Mouse (Mus musculus) urinary bladder, postnatal 4 days (tissue): ENCODE data around the gene Baiap3.
"Not testable (repeated sequence)": the region's sequence is repeated elsewhere in the genome, so short reads cannot be mapped to it uniquely, and the experiment has no call there.

Experiments used
- DNase-seq, 2 experiments: peaks; one replicate each; pipeline ENCODE4 v3.0.0; 2021 to 2022; ENCODE audit warnings: low spot score in 2 of 2

Gene Baiap3

GRCm38 (mm10) chr17:25248033-25248750, 8.0 kb downstream of the Baiap3 start:
- DNase-seq, result no peak

- peak in 1 of 2 experiments; percentile 47 for DNase-seq
These were observed 11.9 kb downstream of the Baiap3 start for GRCm38 (mm10) chr17:25244239-25244638.

GRCm38 (mm10) chr17:25243131-25243780, 12.9 kb downstream of the Baiap3 start:
- no peak for DNase-seq

- peak; percentile 78 to 88 for DNase-seq
These were observed 16.2 kb downstream of the Baiap3 start, which contains the start of the genes Gnptg and Tsr3 for GRCm38 (mm10) chr17:25239695-25240636. Gnptg (minus strand) TSS chr17:25240124. Tsr3 (plus strand) TSS chr17:25240170.

GRCm38 (mm10) chr17:25235635-25236034, 20.5 kb downstream of the Baiap3 start:
- DNase-seq, result no peak

- DNase-seq, result not testable (repeated sequence)
These were observed 24.5 kb downstream of the Baiap3 start for GRCm38 (mm10) chr17:25231621-25232020.

GRCm38 (mm10) chr17:25230700-25231099, 25.5 kb downstream of the Baiap3 start:
- no peak for DNase-seq

- not testable (repeated sequence) for DNase-seq
These were observed 26.0 kb downstream of the Baiap3 start for GRCm38 (mm10) chr17:25230014-25230655.

GRCm38 (mm10) chr17:25227991-25228390, 28.2 kb downstream of the Baiap3 start:
- DNase-seq, result no peak

- no peak for DNase-seq
These were observed 30.5 kb downstream of the Baiap3 start for GRCm38 (mm10) chr17:25225659-25226058.

GRCm38 (mm10) chr17:25224586-25225222, 31.5 kb downstream of the Baiap3 start:
- no peak for DNase-seq

GRCm38 (mm10) chr17:25222951-25223601, 33.1 kb downstream of the Baiap3 start:
- DNase-seq, result no peak

GRCm38 (mm10) chr17:25222504-25222940, 33.6 kb downstream of the Baiap3 start:
- DNase-seq, result not testable (repeated sequence)

GRCm38 (mm10) chr17:25221821-25222503, 34.2 kb downstream of the Baiap3 start:
- DNase-seq, result peak in 1 of 2 experiments; percentile 42

- DNase-seq, result no peak
These were observed 35.4 kb downstream of the Baiap3 start for GRCm38 (mm10) chr17:25220746-25221145.

- no peak for DNase-seq
These were observed 36.5 kb downstream of the Baiap3 start for GRCm38 (mm10) chr17:25219492-25220295.

- no peak for DNase-seq
These were observed 37.2 kb downstream of the Baiap3 start for GRCm38 (mm10) chr17:25218967-25219366.

GRCm38 (mm10) chr17:25215431-25215830, 40.7 kb downstream of the Baiap3 start:
- DNase-seq, result no peak

GRCm38 (mm10) chr17:25211705-25212104, 44.5 kb downstream of the Baiap3 start:
- no peak for DNase-seq
